Mouse (Mus musculus) macrophage (primary cell): Measurements from ENCODE around the gene Cd200r4. TPM values are rescaled to one million over a fixed set of nuclear protein-coding genes. Genes with fewer than 3 reads are reported as not detected.
"Not testable (repeated sequence)": the region's sequence is repeated elsewhere in the genome, so short reads cannot be mapped to it uniquely, and the experiment has no call there.

ENCODE experiments used
- H3K27ac ChIP-seq: fragments of 350-480 bp; formaldehyde crosslinking; 2 replicates; pipeline ENCODE4 v1.9.0; 2021
- H3K36me3 ChIP-seq: fragments of 350-480 bp; formaldehyde crosslinking; 2 replicates; pipeline ENCODE4 v1.9.0; 2021; ENCODE audit errors: inconsistent target
- H3K4me3 ChIP-seq: fragments of 350-480 bp; formaldehyde crosslinking; 2 replicates; pipeline ENCODE4 v1.9.0; 2021; ENCODE audit errors: inconsistent target
- H3K79me2 ChIP-seq: fragments of 350-480 bp; formaldehyde crosslinking; 2 replicates; pipeline ENCODE4 v1.9.0; 2021; ENCODE audit errors: inconsistent target
- WGBS: methylation state at CpG from one replicate; pipeline ENCODE4 v1.1.7; 2026; ENCODE audit warnings: inconsistent platforms; ENCODE audit not compliant: missing documents; 5-methylcytosine and 5-hydroxymethylcytosine counted together
- polyA plus RNA-seq: library from polyadenylated mRNA; stranded (reverse); fragments of 250-400 nt; gene quantifications from 3 replicates; pipeline ENCODE4 v1.2.4, GENCODE M21; 2018; ENCODE audit warnings: inconsistent platforms

The Cd200r4 gene
- polyA plus RNA-seq, 1 experiment from 2014 or later, result 66.6 TPM

DNA sequence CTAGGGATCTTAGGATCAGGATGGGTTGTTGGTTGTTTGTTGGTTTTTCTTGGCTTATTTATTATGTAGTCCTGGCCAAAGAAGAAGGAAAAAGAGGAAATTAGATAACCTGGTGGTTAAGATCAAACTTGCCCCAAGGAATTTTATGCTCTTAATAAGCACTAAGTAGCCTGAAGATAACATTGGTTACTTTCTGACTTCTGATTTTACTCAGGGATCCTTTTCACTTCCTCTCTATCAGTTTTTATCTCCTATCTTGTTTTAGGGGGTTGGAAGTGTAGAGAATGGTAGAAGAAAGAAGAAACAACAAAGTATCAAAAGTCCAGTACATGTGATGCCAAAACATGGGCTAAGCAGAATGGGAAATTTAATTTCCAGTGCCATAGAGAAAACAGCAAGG, 5.6 kb upstream of the Cd200r4 start:
- Histone ChIP-seq H3K27ac (no peak overlapping the region), H3K4me3 (no peak overlapping the region), H3K36me3 (peaks cover 11% of the 10 kb centered on the region), H3K79me2 (no peaks in the 10 kb centered on the region)

DNA sequence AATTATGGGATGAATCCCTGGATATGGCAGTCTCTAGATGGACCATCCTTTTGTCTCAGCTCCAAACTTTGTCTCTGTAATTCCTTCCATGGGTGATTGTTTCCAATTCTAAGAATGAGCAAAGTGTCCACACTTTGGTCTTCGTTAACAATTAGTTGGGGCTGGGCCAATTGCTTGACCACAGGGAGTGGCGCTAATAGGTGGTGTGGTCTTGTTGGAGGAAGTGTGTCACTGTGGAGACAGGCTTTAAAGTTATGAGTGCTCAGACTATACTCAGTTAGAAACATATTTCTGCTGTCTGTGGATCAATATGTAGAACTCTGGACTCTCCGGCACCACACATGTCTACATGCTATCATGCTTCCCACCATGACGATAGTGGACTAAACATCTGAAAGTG, 1.3 kb upstream of the Cd200r4 start:
- 67% methylated on average over 4 of the region's 4 CpGs for WGBS

DNA sequence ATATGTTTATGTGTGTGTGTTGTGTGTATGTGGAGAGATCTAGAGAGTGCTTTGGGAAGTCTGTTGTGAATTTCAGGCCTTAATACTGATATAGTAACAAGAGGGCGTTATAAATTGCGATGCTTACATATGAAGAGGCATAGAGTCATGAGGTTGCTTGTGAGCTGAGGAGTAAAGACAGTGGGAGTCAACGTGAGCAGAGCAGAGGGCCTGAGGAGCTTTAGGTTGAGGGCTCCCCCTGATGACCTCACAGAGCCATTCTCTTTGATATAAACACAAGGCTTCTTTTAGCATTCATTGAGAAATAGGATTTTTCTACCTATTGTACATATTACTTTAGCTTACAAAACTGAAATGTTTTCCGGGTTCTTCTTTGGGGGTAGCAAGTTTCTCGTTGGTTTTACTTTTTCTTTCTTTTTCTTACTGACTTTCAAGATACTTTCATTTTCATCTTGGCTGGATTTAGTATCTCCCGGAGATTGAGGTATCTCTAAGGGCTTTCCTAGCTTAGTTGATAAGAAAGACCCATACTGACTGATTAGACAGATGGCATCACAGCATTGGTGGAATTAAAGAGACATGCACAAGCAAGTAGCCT, 1.0 kb downstream of the Cd200r4 start:
- 0 out of 2 replicates have a peak, but pooled peaks cover 4% of the 10 kb centered on the region for H3K36me3 ChIP-seq
- peak overlapping the region; percentile 29 for H3K4me3 ChIP-seq
- peak overlapping the region; percentile 77 for H3K27ac ChIP-seq
- 49% methylated on average over 6 of the region's 6 CpGs for WGBS
- H3K79me2 ChIP-seq, result peaks cover 57% of the 10 kb centered on the region

More for the DNA sequence above, 1.3 kb upstream of the Cd200r4 start:
- H3K36me3 ChIP-seq, H3K27ac ChIP-seq, H3K4me3 ChIP-seq: not testable (repeated sequence)
- peaks cover 34% of the 10 kb centered on the region for H3K79me2 ChIP-seq

GRCm38 (mm10) chr16:44818010-44818409, 6.5 kb downstream of the Cd200r4 start:
- WGBS, result 100% methylated on average over 1 of the region's 1 CpGs
- H3K79me2 ChIP-seq, result peaks cover 83% of the 10 kb centered on the region
- H3K27ac ChIP-seq, result no peak overlapping the region
- H3K36me3 ChIP-seq, result peaks cover 14% of the 10 kb centered on the region; the same call in 1 of the 2 replicates
- no peak overlapping the region for H3K4me3 ChIP-seq

GRCm38 (mm10) chr16:44820545-44820944, 9.0 kb downstream of the Cd200r4 start:
- H3K36me3 ChIP-seq, result peaks cover 15% of the 10 kb centered on the region; the same call in 1 of the 2 replicates
- H3K27ac ChIP-seq, result no peak overlapping the region
- 53% methylated on average over 4 of the region's 4 CpGs for WGBS
- no peak overlapping the region for H3K4me3 ChIP-seq
- H3K79me2 ChIP-seq, result peaks cover 62% of the 10 kb centered on the region

- no peak overlapping the region for H3K4me3 ChIP-seq
- peaks cover 11% of the 10 kb centered on the region; the same call in 1 of the 2 replicates for H3K79me2 ChIP-seq
- peaks cover 38% of the 10 kb centered on the region; the same call in 1 of the 2 replicates for H3K36me3 ChIP-seq
- 67% methylated on average over 1 of the region's 3 CpGs for WGBS
- no peak overlapping the region; the same call in 1 of the 2 replicates for H3K27ac ChIP-seq
These were observed 20.8 kb downstream of the Cd200r4 start for GRCm38 (mm10) chr16:44832286-44832685.

GRCm38 (mm10) chr16:44833189-44833588, 21.7 kb downstream of the Cd200r4 start:
- 74% methylated on average over 2 of the region's 2 CpGs for WGBS
- H3K79me2 ChIP-seq, H3K4me3 ChIP-seq: not testable (repeated sequence)
- H3K27ac ChIP-seq, result 0 out of 2 replicates have a peak overlapping the region, but pooled peaks have one; percentile 10
- peaks cover 37% of the 10 kb centered on the region for H3K36me3 ChIP-seq

GRCm38 (mm10) chr16:44866797-44867196, 55.3 kb downstream of the Cd200r4 start, which contains the start of gene Cd200r2:
Gene Cd200r2 (plus strand): TSS chr16:44867097.
- H3K79me2 ChIP-seq, result no peaks in the 10 kb centered on the region
- WGBS, result 73% methylated on average over 2 of the region's 2 CpGs
- H3K27ac ChIP-seq, result no peak within 1 kb of the TSS
- H3K4me3 ChIP-seq, result no peak within 1 kb of the TSS
- H3K36me3 ChIP-seq, result no peaks in the 10 kb centered on the region

DNA sequence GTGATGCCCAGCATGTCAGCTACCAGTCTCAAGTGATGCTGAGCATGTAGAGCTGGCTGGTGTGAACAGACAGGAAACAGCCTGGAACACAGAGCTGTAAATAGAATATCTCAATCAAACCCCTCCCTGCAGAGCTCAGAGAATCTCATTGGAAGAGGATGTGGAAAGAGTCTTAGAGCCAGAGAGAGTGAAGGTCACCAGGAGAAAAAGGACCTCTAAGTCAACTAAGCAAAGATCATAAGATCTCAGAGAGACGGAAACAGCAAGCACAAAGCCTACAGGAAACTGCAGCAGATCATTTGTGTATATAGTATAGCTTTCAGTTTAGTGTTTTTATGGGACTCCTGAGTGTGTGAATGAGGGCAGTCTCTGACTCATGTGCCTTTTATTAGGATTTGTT, 63.6 kb downstream of the Cd200r4 start:
- no peak overlapping the region for H3K27ac ChIP-seq
- H3K79me2 ChIP-seq, result no peaks in the 10 kb centered on the region
- WGBS, result 87% methylated on average over 1 of the region's 1 CpGs
- no peak overlapping the region for H3K4me3 ChIP-seq
- H3K36me3 ChIP-seq, result no peaks in the 10 kb centered on the region

DNA sequence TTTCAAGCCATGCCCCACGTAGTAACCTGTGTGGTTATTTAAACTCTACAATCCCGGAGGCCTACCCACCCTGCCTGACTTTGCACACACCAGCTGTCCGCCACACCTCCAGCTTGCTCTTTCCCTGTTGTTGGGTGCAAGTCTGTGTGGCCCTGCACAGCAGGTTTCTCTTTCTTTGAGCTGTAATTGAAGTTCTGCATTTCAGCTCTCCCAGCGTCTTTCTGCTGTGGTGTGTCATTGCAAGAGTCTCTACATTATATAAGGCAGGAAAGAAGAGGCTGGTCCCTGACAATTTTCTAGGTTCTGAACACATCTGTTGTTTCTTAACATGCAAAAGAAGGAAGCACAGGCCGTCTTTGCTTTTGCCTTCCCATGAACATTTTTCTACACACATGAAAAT, 65.1 kb downstream of the Cd200r4 start:
- WGBS, result 50% methylated on average over 4 of the region's 5 CpGs
- H3K36me3 ChIP-seq, result no peaks in the 10 kb centered on the region
- H3K27ac ChIP-seq, result no peak overlapping the region
- H3K4me3 ChIP-seq, result no peak overlapping the region
- no peaks in the 10 kb centered on the region for H3K79me2 ChIP-seq

DNA sequence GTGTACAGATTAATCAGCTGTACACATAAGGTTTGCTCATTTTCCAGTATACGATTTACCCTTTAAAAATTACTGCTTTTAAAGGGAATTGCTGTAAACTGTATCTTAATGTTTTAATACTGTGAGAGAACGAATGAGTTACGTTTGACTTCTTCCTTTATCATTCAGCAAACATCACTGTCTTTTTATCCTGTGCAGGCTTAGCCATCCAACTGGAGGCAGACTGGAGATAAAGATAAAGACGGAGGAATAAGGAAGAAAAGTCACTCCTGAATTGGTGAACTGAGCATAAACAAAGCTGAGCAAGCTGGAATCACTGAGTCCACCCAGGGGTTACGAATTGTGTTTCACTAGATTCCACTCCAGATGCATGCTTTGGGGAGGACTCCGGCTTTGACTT, 66.1 kb downstream of the Cd200r4 start:
- Histone ChIP-seq H3K79me2 (no peaks in the 10 kb centered on the region), H3K4me3 (no peak overlapping the region), H3K27ac (no peak overlapping the region), H3K36me3 (no peaks in the 10 kb centered on the region)
- 92% methylated on average over 6 of the region's 6 CpGs for WGBS

Other genes starting within 250 kb of the Cd200r4 start
- 7.2 to 8.6 TPM (median 7.6 TPM) in 3 replicates for gene Nepro, start 87.4 kb upstream of the Cd200r4 start, polyA plus RNA-seq
- gene Gtpbp8, start 65.4 kb upstream of the Cd200r4 start, polyA plus RNA-seq, result 23.0 to 34.3 TPM (median 27.6 TPM) in 3 replicates
- gene Cd200r1, start 46.0 kb upstream of the Cd200r4 start, polyA plus RNA-seq, result 131 to 179 TPM (median 136 TPM) in 3 replicates
- 0.19 to 0.33 TPM in 2 of 3 replicates, not detected in the other for gene Cd200r2, start 55.4 kb downstream of the Cd200r4 start, polyA plus RNA-seq
- gene Cd200r3, start 131.9 kb downstream of the Cd200r4 start, polyA plus RNA-seq, result 0.21 to 0.37 TPM in 2 of 3 replicates, not detected in the other